Mouse (Mus musculus) ovary, adult 2 months (tissue): Measurements from ENCODE around the gene Prr30. TPM values are rescaled to one million over a fixed set of nuclear protein-coding genes. Genes with fewer than 3 reads are reported as not detected.

ENCODE experiments used
- polyA plus RNA-seq: library from polyadenylated mRNA; depleted of rRNA; stranded (reverse); fragments of >200 nt; gene quantifications from 2 replicates; pipeline ENCODE4 v1.2.3, GENCODE M21; 2012; rRNA removed

Gene Prr30
- polyA plus RNA-seq = not detected in 2 replicates

GRCm38 (mm10) chr14:101200230-101200629 lies at the start of gene Prr30:
Gene Prr30 (minus strand): TSS chr14:101200330.

